Mouse (Mus musculus) heart, postnatal 0 days (tissue): ENCODE measurements around the gene Krtap4-1. TPM values are rescaled to one million over a fixed set of nuclear protein-coding genes. Genes with fewer than 3 reads are reported as not detected.
"Not testable (repeated sequence)": the region's sequence is repeated elsewhere in the genome, so short reads cannot be mapped to it uniquely, and the experiment has no call there.

Experiments used
- ATAC-seq: fragments of 200-750 bp; cut with Nextera tagmentation; 2 replicates; pipeline ENCODE4 v1.8.0; 2017; ENCODE audit warnings: low read depth, moderate number of reproducible peaks, moderate library complexity; ENCODE audit not compliant: insufficient read depth
- DNase-seq: peaks from one replicate; pipeline ENCODE4 v3.0.0-alpha.2; 2016; ENCODE audit warnings: low spot score
- H3K27ac ChIP-seq: fragments of 300-500 bp; sonication (generic); 2 replicates; pipeline ENCODE4 v1.5.1; 2014; ENCODE audit warnings: low read depth, mild to moderate bottlenecking
- H3K27me3 ChIP-seq: fragments of 300-500 bp; sonication (generic); 2 replicates; pipeline ENCODE4 v1.6.1; 2014; ENCODE audit warnings: low read length, mixed read lengths; ENCODE audit not compliant: control insufficient read depth, insufficient read depth
- H3K36me3 ChIP-seq: fragments of 300-500 bp; sonication (generic); replicated peaks from 2 replicates; pipeline ENCODE4 v1.6.1; 2014; ENCODE audit warnings: low read length, mixed read lengths; ENCODE audit not compliant: control insufficient read depth, insufficient read depth
- H3K4me1 ChIP-seq: fragments of 300-500 bp; sonication (generic); 2 replicates; pipeline ENCODE4 v1.6.1; 2014; ENCODE audit warnings: antibody characterized with exemption; ENCODE audit not compliant: control insufficient read depth, insufficient read depth
- H3K4me2 ChIP-seq: fragments of 300-500 bp; sonication (generic); 2 replicates; pipeline ENCODE4 v1.6.1; 2014; ENCODE audit warnings: low read depth, mild to moderate bottlenecking, low read length, moderate library complexity
- H3K4me3 ChIP-seq: fragments of 300-500 bp; sonication (generic); 2 replicates; pipeline ENCODE4 v1.5.1; 2014; ENCODE audit warnings: low read depth, low read length
- H3K9ac ChIP-seq: fragments of 300-500 bp; sonication (generic); replicated peaks from 2 replicates; pipeline ENCODE4 v1.6.1; 2014; ENCODE audit warnings: low read depth, low read length, mixed read lengths
- H3K9me3 ChIP-seq: fragments of 300-500 bp; sonication (generic); replicated peaks from 2 replicates; pipeline ENCODE4 v1.6.1; 2016; ENCODE audit warnings: low read length; ENCODE audit not compliant: control insufficient read depth
- CTCF ChIP-seq: IDR thresholded peaks from 2 replicates; pipeline ENCODE4 v1.5.1; 2016; ENCODE audit warnings: antibody characterized with exemption, control low read depth, low read depth
- EP300 ChIP-seq: IDR thresholded peaks from 2 replicates; pipeline ENCODE4 v1.6.1; 2016; ENCODE audit warnings: antibody characterized with exemption, low read depth
- WGBS: fragments of 180-500 bp; shearing (Covaris S2); extraction: QIAGEN DNeasy Blood & Tissue Kit; methylation state at CpG from one replicate; pipeline ENCODE4 v1.1.7; 2014; 5-methylcytosine and 5-hydroxymethylcytosine counted together
- polyA plus RNA-seq: library from polyadenylated mRNA; unstranded; fragments of >200 nt; fragmentation: Nextera tagmentation; extraction: Ambion mirVana; gene quantifications from 2 replicates; pipeline ENCODE4 v1.2.1, GENCODE M21; 2015
- total RNA-seq: library from RNA; depleted of rRNA; stranded (reverse); fragments of >200 nt; gene quantifications from 2 replicates; pipeline ENCODE4 v1.2.3, GENCODE M21; 2014; ENCODE audit warnings: low replicate concordance

Krtap4-1 gene
- total and polyA plus RNA-seq, 2 experiments from 2014 or later: not detected

DNA sequence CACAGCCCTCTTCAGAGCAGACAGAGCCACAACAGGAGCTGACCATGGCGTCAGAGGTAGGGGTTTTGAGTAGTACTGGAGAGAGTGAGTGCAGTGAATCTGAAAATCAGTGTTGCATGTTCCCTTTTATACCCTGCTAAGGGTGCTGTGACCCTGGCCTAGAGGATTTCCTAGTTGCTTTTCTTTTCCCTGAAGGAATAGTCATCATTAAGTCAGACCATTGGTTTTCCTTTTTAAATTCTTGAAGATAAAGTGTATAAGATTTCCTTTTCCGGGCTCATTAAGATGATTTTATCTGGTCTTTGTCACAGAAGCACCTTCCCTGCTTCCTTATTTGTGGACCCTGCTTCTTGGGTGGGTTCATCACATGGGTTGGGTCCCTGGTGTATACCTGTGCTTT, 22.1 kb upstream of the Krtap4-1 start, which contains the start of gene Gm11555:
Gm11555 (minus strand) TSS at position 101 of the 400 bp plus-strand sequence.
- no peak for ATAC-seq
- Histone ChIP-seq H3K36me3 (no peaks in the 10 kb centered on the region), H3K27me3 (no peaks in the 10 kb centered on the region), H3K4me2 (no peak within 1 kb of the TSS), H3K9me3 (no peaks in the 10 kb centered on the region), H3K4me3 (no peak within 1 kb of the TSS), H3K4me1 (no peaks in the 10 kb centered on the region), H3K27ac (no peak within 1 kb of the TSS), H3K9ac (no peak within 1 kb of the TSS)
- no peak for DNase-seq
- TF ChIP-seq EP300 (no peak), CTCF (no peak)
- WGBS: 70% methylated on average over 2 of the region's 2 CpGs

DNA sequence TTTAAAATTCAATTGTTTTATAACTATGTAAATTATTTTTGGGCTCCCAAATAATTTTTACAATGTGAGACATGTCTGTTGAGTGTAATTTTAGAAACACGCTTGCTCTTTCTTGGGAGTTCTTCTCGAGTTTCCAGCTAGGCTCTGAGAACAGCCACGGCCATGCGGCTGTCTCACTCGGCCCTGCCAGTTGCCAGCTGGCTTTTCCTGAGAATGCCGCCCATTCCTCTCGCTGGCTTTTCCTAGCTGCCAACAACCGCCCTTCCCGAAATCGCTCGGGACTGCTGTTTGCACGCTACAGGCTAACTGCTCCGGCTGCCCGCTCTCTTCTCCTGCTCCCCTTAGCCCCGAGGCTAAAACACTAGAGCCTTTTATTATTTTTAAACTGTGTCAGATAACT, 18.4 kb upstream of the Krtap4-1 start:
- Histone ChIP-seq H3K9me3 (no peaks in the 10 kb centered on the region), H3K4me1 (no peaks in the 10 kb centered on the region), H3K36me3 (no peaks in the 10 kb centered on the region), H3K27me3 (no peaks in the 10 kb centered on the region), H3K27ac (no peak overlapping the region), H3K4me3 (no peak overlapping the region), H3K9ac (no peak overlapping the region), H3K4me2 (no peak overlapping the region)
- DNase-seq (no peak), ATAC-seq (no peak)
- WGBS: 77% methylated on average over 15 of the region's 15 CpGs
- TF ChIP-seq EP300: no peak

GRCm38 (mm10) chr11:99644351-99644750, 16.3 kb upstream of the Krtap4-1 start:
- no peak for ATAC-seq
- Histone ChIP-seq H3K27ac (no peak overlapping the region), H3K4me1 (no peaks in the 10 kb centered on the region), H3K4me2 (no peak overlapping the region), H3K9ac (no peak overlapping the region), H3K27me3 (no peaks in the 10 kb centered on the region), H3K9me3 (no peaks in the 10 kb centered on the region), H3K36me3 (no peaks in the 10 kb centered on the region), H3K4me3 (no peak overlapping the region)
- 70% methylated on average over 3 of the region's 3 CpGs for WGBS
- no peak for DNase-seq
- TF ChIP-seq EP300 (no peak), CTCF (no peak)

GRCm38 (mm10) chr11:99643635-99644139, 15.6 kb upstream of the Krtap4-1 start, which contains the start of gene Krtap4-7:
Krtap4-7 (minus strand) TSS chr11:99644089.
- not testable (repeated sequence) for H3K9me3 ChIP-seq, H3K27me3 ChIP-seq, H3K9ac ChIP-seq, H3K4me2 ChIP-seq, H3K4me3 ChIP-seq, DNase-seq, H3K27ac ChIP-seq, H3K36me3 ChIP-seq, ATAC-seq, H3K4me1 ChIP-seq
- 78% methylated on average over 9 of the region's 9 CpGs for WGBS

- 13% methylated on average over 1 of the region's 1 CpGs for WGBS
- H3K27ac ChIP-seq: no peak overlapping the region
- no peaks in the 10 kb centered on the region for H3K27me3 ChIP-seq
- H3K9me3 ChIP-seq: no peaks in the 10 kb centered on the region
- no peaks in the 10 kb centered on the region for H3K4me1 ChIP-seq
- H3K9ac ChIP-seq: no peak overlapping the region
- no peaks in the 10 kb centered on the region for H3K36me3 ChIP-seq
- H3K4me3 ChIP-seq: no peak overlapping the region
- no peak overlapping the region for H3K4me2 ChIP-seq
- no peak for DNase-seq
- TF ChIP-seq CTCF: no peak
- no peak for TF ChIP-seq EP300
- ATAC-seq: no peak
These were observed 12.9 kb upstream of the Krtap4-1 start for GRCm38 (mm10) chr11:99640926-99641325.

GRCm38 (mm10) chr11:99637086-99637485, 9.0 kb upstream of the Krtap4-1 start:
- no peak for ATAC-seq
- H3K9me3 ChIP-seq: no peaks in the 10 kb centered on the region
- H3K27me3 ChIP-seq: no peaks in the 10 kb centered on the region
- WGBS: 24% methylated on average over 1 of the region's 1 CpGs
- no peak overlapping the region for H3K4me2 ChIP-seq
- H3K27ac ChIP-seq: no peak overlapping the region
- no peaks in the 10 kb centered on the region for H3K4me1 ChIP-seq
- H3K9ac ChIP-seq: no peak overlapping the region
- no peak for DNase-seq
- TF ChIP-seq EP300 (no peak), CTCF (no peak)
- H3K4me3 ChIP-seq: no peak overlapping the region
- H3K36me3 ChIP-seq: no peaks in the 10 kb centered on the region
